Comparison of ENCODE assay signal across 12 mouse cellular contexts in genomic region chr4:118243791-118244190, GRCm38 (mm10). TPM values are rescaled to one million over a fixed set of nuclear protein-coding genes. Genes with fewer than 3 reads are reported as not detected.
A peak's percentile ranks its signal among the peaks of the same experiment; 100 is the strongest.
DNase-seq lines count a peak whose midpoint lies in the region; ATAC-seq and TF ChIP-seq lines count a peak whose summit lies in the region.
"Had no signal": no experiment of that assay in that cellular context is flagged by ENCODE, and none has a peak within 500 bp of the region (broad histone marks: within the 10 kb centered on the region; RNA-seq: fewer than 3 reads in every experiment).

No protein-coding gene starts in this region.

- no peak for DNase-seq in hindbrain, embryonic 10.5 days (ENCODE audit: low spot score)
- no peak for DNase-seq in hindbrain, postnatal 0 days (ENCODE audit: low spot score)
- no peak for DNase-seq in forebrain, postnatal 0 days
- peak; percentile 49 to 80 for DNase-seq in kidney, postnatal 25 days
- no peak for DNase-seq in midbrain, postnatal 0 days (ENCODE audit: low spot score)
- no peak for DNase-seq in frontal cortex, postnatal 25 days (ENCODE audit: low spot score in 2 of 2)
- no peak for DNase-seq in embryo, embryonic 10.5 days (ENCODE audit: low spot score)
- DNase-seq in cerebellum, adult 2 months, result no peak
- DNase-seq: adrenal gland, adult 8-10 months; cerebellum, adult 11-12 months; left cerebral cortex, postnatal 4 days had no signal

- no peak for TF ChIP-seq CTCF in hindbrain, postnatal 0 days (IDR thresholded peaks at IDR 0.05; ENCODE audit: low read depth)
- TF ChIP-seq CTCF in forebrain, postnatal 0 days (IDR thresholded peaks at IDR 0.05; ENCODE audit: low read depth), result no peak
- no peak for TF ChIP-seq CTCF in midbrain, postnatal 0 days (IDR thresholded peaks at IDR 0.05)
- TF ChIP-seq CTCF in cerebellum, adult 2 months (IDR thresholded peaks at IDR 0.05; ENCODE audit: borderline replicate concordance, insufficient read depth, low read depth, low read length), result no peak

- 0 out of 2 replicates have a peak, but pooled peaks cover 12% of the 10 kb centered on the region for H3K4me1 ChIP-seq in hindbrain, embryonic 10.5 days (replicated peaks)
- no peaks in the 10 kb centered on the region for H3K4me1 ChIP-seq in hindbrain, postnatal 0 days (ENCODE audit: insufficient read depth, low read length)
- no peaks in the 10 kb centered on the region for H3K4me1 ChIP-seq in forebrain, postnatal 0 days (ENCODE audit: insufficient read depth)
- no peaks in the 10 kb centered on the region for H3K4me1 ChIP-seq in midbrain, postnatal 0 days (ENCODE audit: insufficient read depth, low read length)
- H3K4me1 ChIP-seq in cerebellum, adult 2 months (ENCODE audit: control insufficient read depth, insufficient read depth, low read length), result no peaks in the 10 kb centered on the region

- 77% methylated on average over 7 of the region's 7 CpGs for WGBS in hindbrain, embryonic 10.5 days
- WGBS in hindbrain, postnatal 0 days, result 50% methylated on average over 7 of the region's 7 CpGs
- WGBS in forebrain, postnatal 0 days, result 50% methylated on average over 7 of the region's 7 CpGs
- 67% methylated on average over 7 of the region's 7 CpGs for WGBS in midbrain, postnatal 0 days
- 67% methylated on average over 7 of the region's 7 CpGs for WGBS in cerebellum, adult 2 months

- H3K9me3 ChIP-seq in hindbrain, embryonic 10.5 days, result no peaks in the 10 kb centered on the region
- no peaks in the 10 kb centered on the region for H3K9me3 ChIP-seq in hindbrain, postnatal 0 days (ENCODE audit: low read length)
- no peaks in the 10 kb centered on the region for H3K9me3 ChIP-seq in forebrain, postnatal 0 days (ENCODE audit: low read length)
- H3K9me3 ChIP-seq in midbrain, postnatal 0 days (ENCODE audit: low read length), result no peaks in the 10 kb centered on the region

- no peaks in the 10 kb centered on the region for H3K27me3 ChIP-seq in hindbrain, embryonic 10.5 days (ENCODE audit: insufficient read depth, poor library complexity, severe bottlenecking)
- H3K27me3 ChIP-seq in hindbrain, postnatal 0 days (ENCODE audit: insufficient read depth, low read length), result no peaks in the 10 kb centered on the region
- H3K27me3 ChIP-seq in forebrain, postnatal 0 days (ENCODE audit: insufficient read depth, low read length), result no peaks in the 10 kb centered on the region
- no peaks in the 10 kb centered on the region for H3K27me3 ChIP-seq in midbrain, postnatal 0 days (ENCODE audit: insufficient read depth, low read length)
- H3K27me3 ChIP-seq in cerebellum, adult 2 months (ENCODE audit: control insufficient read depth, insufficient read depth, low read length), result no peaks in the 10 kb centered on the region

- H3K4me2 ChIP-seq in hindbrain, postnatal 0 days (ENCODE audit: low read depth, low read length), result no peak overlapping the region
- no peak overlapping the region for H3K4me2 ChIP-seq in forebrain, postnatal 0 days (ENCODE audit: low read depth)
- no peak overlapping the region for H3K4me2 ChIP-seq in midbrain, postnatal 0 days (ENCODE audit: low read depth, low read length, poor library complexity, severe bottlenecking)

- H3K27ac ChIP-seq in hindbrain, embryonic 10.5 days, result 0 out of 2 replicates have a peak overlapping the region, but pooled peaks have one; percentile 54
- no peak overlapping the region for H3K27ac ChIP-seq in hindbrain, postnatal 0 days
- no peak overlapping the region for H3K27ac ChIP-seq in forebrain, postnatal 0 days (ENCODE audit: low read depth, low read length)
- H3K27ac ChIP-seq in midbrain, postnatal 0 days (ENCODE audit: low read depth, low read length), result no peak overlapping the region
- H3K27ac ChIP-seq in cerebellum, adult 2 months (ENCODE audit: insufficient read depth, low read length), result no peak overlapping the region

- no peak overlapping the region for H3K9ac ChIP-seq in hindbrain, postnatal 0 days (replicated peaks; ENCODE audit: low read length)
- H3K9ac ChIP-seq in forebrain, postnatal 0 days, result no peak overlapping the region
- 0 out of 2 replicates have a peak overlapping the region, but pooled peaks have one; percentile 13 for H3K9ac ChIP-seq in midbrain, postnatal 0 days (replicated peaks; ENCODE audit: low read length, poor library complexity, severe bottlenecking)

- TF ChIP-seq POLR2A in cerebellum, adult 2 months (IDR thresholded peaks at IDR 0.05; ENCODE audit: borderline replicate concordance, insufficient read depth, low read length), result no peak

- no peak overlapping the region for H3K4me3 ChIP-seq in hindbrain, embryonic 10.5 days
- no peak overlapping the region for H3K4me3 ChIP-seq in hindbrain, postnatal 0 days (ENCODE audit: low read length)
- H3K4me3 ChIP-seq in forebrain, postnatal 0 days (ENCODE audit: low read depth, low read length), result no peak overlapping the region
- H3K4me3 ChIP-seq in midbrain, postnatal 0 days (ENCODE audit: low read depth, low read length), result no peak overlapping the region
- H3K4me3 ChIP-seq in cerebellum, adult 2 months (replicated peaks; ENCODE audit: insufficient read depth, low read depth, low read length), result no peak overlapping the region
- H3K4me3 ChIP-seq: erythroblast, embryonic 14.5 days had no signal

- no peak for ATAC-seq in hindbrain, postnatal 0 days
- ATAC-seq in forebrain, postnatal 0 days, result peak; percentile 10; the same call in 1 of the 2 replicates
- ATAC-seq in midbrain, postnatal 0 days (ENCODE audit: low FRiP score), result no peak

- H3K36me3 ChIP-seq in hindbrain, embryonic 10.5 days, result peaks cover 94% of the 10 kb centered on the region
- peaks cover 40% of the 10 kb centered on the region; the same call in 1 of the 2 replicates for H3K36me3 ChIP-seq in hindbrain, postnatal 0 days (ENCODE audit: insufficient read depth, low read length)
- H3K36me3 ChIP-seq in forebrain, postnatal 0 days (ENCODE audit: insufficient read depth), result peaks cover 53% of the 10 kb centered on the region
- H3K36me3 ChIP-seq in midbrain, postnatal 0 days (ENCODE audit: insufficient read depth, low read length), result peaks cover 38% of the 10 kb centered on the region

RNA-seq across cellular contexts. Expression of gene Ptprf, which starts 47.4 kb away (rescaled TPM):
- polyA plus RNA-seq in hindbrain, embryonic 10.5 days (2016; fragmentation: Nextera tagmentation; extraction: Ambion mirVana), result 104 and 106 TPM in 2 replicates
- 178 and 196 TPM in 2 replicates for total RNA-seq in hindbrain, postnatal 0 days (2014; rRNA removed)
- 39.2 and 44.4 TPM in 2 replicates for polyA plus RNA-seq in hindbrain, postnatal 0 days (2015; fragmentation: Nextera tagmentation; extraction: Ambion mirVana)
- total RNA-seq in forebrain, postnatal 0 days (2014; rRNA removed), result 109 and 120 TPM in 2 replicates
- polyA plus RNA-seq in forebrain, postnatal 0 days (2015; fragmentation: Nextera tagmentation; extraction: Ambion mirVana), result 30.5 and 45.0 TPM in 2 replicates
- 160 and 186 TPM in 2 replicates for total RNA-seq in midbrain, postnatal 0 days (2014; rRNA removed)
- polyA plus RNA-seq in midbrain, postnatal 0 days (2015; fragmentation: Nextera tagmentation; extraction: Ambion mirVana), result 46.4 and 48.1 TPM in 2 replicates
- polyA plus RNA-seq in cerebellum, adult 2 months (2012; rRNA removed), result 24.5 and 26.9 TPM in 2 replicates

Comparison
In these comparisons a context has a peak if more than half of its experiments do, and no peak if none do; other contexts are left out.
1. DNase-seq: peak in kidney, postnatal 25 days (2 of 2); none in hindbrain, embryonic 10.5 days (single experiment), hindbrain, postnatal 0 days (single experiment), forebrain, postnatal 0 days (single experiment), midbrain, postnatal 0 days (single experiment), frontal cortex, postnatal 25 days (0 of 2), embryo, embryonic 10.5 days (single experiment) and cerebellum, adult 2 months (0 of 2).